Mouse (Mus musculus) kidney, adult 8-10 months (tissue): ENCODE measurements around the gene Nipsnap2.
"Not testable (repeated sequence)": the region's sequence is repeated elsewhere in the genome, so short reads cannot be mapped to it uniquely, and the experiment has no call there.

Source experiments
- DNase-seq, 2 experiments: peaks; one replicate each; pipeline ENCODE4 v3.0.0; 2022

Nipsnap2 gene

DNA sequence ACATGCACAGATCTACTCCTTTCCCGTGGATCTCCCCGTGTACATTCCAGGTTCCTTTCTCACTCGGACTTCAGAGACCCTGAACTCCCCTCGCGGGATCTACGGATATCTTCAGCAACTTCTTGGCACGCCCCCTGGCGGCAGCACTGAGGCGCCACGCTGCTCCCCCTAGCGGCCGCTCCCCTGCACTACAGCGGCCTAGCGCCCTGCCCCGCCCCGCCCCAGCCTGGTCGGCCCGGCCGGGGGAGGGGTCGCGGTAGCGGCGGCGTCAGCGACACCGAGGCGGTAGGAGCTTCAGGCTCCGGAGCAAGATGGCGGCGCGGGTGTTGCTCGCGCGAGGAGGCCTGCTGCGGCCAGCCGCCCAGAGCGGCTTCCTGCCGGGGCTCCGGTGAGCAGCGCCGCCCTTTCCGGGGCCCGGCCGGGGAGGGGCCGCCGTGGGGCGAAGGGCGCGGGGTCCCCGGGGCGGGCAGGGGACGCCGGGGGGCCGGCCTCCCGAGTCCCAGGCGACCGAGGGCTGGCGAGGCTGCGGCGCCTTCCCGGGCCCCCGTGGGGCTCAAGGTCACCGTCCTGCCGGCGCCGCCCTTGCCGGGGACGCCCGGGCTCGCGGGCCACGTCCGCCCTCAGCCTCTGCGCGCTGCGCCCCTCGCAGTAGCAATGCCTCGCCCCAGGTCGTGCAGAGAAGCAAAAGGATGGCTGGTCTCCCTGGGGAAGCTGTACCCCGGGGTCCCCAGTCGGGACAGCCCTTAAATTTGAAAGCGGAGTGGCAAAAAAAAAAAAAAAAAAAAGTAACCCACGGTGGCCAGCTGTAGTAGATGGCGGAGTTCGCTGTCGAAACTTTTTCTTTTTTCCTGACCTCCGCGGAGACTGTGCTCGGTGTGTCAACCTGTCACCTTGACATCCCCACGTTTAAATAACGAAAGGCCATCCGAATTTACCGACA, at the start of gene Nipsnap2:
Gene Nipsnap2 (plus strand): TSS at position 230 of the 940 bp plus-strand sequence.
- peak; percentile 91 to 92 for DNase-seq

DNA sequence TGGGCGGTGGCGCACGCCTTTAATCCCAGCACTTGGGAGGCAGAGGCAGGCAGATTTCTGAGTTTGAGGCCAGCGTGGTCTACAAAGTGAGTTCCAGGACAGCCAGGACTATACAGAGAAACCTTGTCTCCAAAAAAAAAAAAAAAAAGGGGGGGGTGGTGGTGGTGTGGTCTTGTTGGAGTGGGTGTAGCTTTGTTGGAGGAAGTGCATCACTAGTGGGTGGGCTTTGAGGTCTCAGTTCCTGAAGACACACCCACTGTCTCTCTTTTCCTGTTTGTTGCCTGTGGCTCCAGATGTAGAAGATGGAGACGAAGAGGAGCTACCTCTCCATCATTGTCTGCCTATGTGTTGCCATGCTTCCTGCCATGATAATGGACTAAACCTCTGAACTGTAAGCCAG, 39.7 kb upstream of the Nipsnap2 start:
- not testable (repeated sequence) for DNase-seq

DNA sequence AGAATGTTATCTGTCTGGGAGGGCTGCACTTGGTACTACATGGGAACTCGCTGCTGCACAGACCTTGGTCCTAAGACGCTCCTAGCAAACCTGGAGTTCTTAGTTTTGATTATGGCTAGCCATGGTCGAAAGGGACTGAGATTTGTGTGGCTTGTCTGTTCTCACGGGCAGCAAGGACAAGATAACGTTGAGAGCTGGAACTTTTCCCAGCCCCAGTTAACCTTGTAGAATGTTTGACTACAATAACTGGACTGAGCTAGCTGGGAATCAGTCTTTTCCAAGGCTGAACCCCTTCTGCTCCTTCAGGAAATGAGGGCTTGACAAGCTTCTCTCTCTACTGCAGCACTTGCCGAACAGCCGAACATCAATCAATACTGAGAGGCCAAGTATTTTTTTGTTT, 37.2 kb upstream of the Nipsnap2 start:
- peak; percentile 24 to 42 for DNase-seq

DNA sequence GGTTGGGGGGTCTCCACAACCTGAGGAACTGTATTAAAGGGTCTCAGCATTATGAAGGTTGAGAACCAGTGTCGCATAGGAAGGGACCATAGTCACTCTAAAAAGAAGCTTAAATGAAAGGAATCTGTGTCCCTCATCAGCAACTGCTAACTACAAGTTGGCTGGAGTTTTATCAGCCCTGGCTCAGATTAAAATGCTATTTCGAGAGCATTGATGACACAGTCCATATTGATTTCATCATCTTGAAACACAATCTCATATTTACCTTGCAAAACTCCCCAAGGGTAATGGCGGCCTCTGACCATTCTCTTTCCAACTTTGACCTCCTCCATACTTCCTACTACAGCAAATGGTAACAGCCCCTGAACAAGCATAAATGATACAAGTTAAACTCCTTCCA, 34.3 kb upstream of the Nipsnap2 start:
- DNase-seq: no peak

DNA sequence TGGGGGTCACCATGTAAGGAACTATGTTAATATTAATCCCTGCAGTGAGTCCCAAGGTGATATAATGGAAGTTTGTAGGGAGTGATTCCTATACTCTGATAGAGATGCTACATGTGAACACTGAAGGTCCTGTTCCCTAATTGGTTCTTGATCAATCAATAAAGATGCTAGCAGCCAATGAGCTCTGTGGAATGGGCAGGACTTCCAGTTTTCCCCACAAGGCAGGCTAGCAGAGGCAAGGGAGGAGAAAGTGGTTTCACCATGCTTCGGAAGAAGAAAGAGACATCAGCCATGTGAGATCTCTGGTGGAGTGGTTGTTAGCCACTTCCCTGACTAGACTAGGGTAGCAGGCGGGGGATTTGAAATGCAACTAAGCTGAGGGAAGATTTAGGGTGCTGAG, 24.4 kb upstream of the Nipsnap2 start:
- no peak for DNase-seq

DNA sequence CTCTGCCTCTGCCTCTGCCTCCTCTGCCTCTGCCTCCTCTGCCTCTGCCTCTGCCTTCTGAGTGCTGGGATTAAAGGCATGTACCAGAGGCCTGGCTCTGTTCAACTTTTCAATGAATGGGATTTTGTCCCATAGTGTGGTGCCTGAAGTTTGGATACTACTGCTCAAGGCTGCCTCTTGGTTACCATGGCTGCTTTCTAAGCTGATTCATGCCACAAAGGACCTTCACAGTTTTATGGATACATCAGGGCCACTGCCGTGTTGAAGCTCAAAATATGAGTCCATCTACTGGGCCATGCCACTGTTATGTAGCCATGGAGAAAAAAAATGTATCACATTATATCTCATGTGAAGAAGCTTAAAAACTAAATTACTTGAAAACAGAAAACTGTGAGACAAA, 23.2 kb upstream of the Nipsnap2 start:
- DNase-seq: no peak

DNA sequence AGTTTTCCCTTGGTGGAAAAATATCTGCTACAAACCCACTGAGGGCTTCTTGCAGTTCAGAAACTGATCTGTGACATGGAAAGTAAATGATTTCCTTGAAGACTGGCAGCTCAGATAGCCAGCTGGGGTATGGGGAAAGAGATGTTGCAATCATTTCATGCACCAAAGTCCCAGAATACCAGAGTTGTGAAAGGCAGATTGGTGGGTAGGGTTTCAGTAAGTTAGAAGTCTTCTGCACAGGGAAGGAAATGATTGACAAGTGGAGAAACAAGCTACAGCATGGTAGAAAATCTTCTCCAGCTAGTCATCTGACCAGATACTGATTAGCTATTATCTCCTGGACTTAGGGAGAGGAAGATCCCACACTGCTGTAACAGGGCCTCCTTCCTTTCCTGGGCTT, 21.5 kb upstream of the Nipsnap2 start:
- DNase-seq: peak in 1 of 2 experiments; percentile 24

DNA sequence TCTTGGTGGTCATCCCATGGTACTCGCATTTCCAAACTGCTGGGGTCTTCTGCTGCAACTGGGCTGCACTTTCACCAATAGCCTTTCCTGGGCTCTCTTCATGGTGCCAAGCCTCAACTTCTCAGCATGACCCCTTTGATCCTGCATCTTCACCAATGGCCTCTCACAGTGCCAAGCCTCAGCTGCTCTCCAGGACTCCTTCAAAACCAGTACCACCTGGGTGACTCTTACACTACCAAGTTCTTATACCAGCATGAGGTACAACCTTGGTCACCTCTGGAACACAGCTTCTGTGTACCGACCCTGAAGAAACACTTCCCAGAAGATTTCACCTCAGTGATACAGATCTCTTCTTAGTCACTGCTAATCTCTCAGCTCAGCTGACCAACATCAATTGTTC, 16.5 kb upstream of the Nipsnap2 start, which contains the start of gene Sept14:
Gene Sept14 (minus strand): TSS at position 101 of the 400 bp plus-strand sequence.
- DNase-seq: no peak

DNA sequence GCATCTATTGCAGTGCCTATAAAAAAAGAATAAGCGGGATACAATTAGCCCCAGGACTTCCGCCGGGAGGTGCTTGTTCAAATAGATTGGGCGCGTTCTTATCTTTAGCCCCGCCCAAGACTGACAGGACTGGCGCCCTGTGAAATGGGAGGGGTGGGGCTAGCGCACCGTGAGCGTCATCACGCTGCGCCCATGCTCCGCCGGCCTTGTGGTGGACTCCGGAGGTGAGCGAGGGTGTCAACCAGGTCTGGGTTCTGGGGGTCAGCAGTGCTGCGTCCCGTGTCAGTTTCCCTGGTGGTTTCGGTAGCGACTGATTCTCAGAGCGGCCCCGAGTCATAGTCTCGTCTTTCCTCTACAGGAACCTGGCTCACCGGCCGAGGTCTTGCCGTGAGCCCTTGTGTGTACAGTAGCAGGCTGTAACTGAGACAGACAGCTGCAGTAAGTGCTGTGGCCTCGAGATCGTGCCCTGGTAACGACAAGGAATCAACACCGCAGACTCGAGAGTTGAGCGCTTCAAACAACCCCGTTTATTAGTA, 9.5 kb upstream of the Nipsnap2 start, which contains the start of gene Mrps17:
Gene Mrps17 (plus strand): TSS at position 172 of the 536 bp plus-strand sequence.
- peak; percentile 94 to 95 for DNase-seq

DNA sequence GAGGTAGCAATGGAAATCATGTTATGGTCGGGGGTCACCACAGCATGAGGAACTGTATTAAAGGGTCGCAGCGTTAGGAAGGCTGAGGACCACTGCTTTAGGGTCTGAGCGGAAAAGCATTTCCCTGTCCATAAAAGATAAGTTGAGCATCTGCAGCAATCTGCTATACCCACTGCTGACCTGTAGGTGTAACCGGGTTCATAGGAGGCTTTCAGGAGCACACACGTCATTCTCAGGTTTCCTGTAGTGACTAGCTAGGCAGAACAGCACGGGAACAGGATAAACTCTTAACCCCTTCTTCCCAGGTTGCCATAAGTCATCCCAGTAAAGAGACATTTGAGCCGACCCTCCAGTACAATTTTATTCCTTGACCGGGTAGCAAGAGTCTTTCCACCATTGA, 7.8 kb upstream of the Nipsnap2 start:
- DNase-seq: no peak

DNA sequence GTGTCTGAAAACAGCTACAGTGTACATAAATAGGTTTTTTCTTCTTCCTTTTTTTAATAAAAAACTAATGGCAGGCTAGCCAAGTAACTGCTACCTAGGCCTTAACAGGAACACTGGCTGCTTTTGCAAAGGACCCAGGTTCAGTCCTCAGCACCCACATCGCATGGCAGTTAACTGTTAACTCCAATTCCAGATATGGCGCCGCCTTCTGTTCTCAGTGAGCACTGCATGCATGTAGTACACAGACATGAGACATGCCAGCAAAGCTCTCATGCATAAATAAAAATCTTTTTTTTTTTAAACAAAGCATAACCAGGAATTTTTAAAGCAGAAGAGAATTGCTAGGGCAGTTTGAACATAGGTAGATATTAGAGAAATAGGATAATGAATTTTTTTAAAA, 4.7 kb upstream of the Nipsnap2 start:
- no peak for DNase-seq

DNA sequence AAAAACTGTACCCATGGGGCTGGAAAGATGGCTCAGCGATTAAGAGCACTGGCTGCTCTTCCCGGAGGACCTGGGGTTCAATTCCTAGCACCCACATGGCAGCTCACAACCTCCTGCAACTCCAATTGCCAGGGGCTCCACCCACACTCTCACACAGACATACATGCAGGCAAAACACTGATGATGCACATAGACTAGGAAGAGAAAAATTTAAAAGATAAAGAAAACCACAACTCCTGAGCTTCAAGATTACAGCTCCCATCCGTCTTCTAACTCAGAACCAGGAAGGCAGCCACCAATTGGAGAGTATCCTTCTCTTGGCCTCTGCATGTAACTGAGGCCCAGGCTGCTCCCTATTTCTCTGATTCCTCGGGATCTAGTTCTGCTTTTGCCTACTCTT, 595 bp upstream of the Nipsnap2 start:
- no peak for DNase-seq

DNA sequence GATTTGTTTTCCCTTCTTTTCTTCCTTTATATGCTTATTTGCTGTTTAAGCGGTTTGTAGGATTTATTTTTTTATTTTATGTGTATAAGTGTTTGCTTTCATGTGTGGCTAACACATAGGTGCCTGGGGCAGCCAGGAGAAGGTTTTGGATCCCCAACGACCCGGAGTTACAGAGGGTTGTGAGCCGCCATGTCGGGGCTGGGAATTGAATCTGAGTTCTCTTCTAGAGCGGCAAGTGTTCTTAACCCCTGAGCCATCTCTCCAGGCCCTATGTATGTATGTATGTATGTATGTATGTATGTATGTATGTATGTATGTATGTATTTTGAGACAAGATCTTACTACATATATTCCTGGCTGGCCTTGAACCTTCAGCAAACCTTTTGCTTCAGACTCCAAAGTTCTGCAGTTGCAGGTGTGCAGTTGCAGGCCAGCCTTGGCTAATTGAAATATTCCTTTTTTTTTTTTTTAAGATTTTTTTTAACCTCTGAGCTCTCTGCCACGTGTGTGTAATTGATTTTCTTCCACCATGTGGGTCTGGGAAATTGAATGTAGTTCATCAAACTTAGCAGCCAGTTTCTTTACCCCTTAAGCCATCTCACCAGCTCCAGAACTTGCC, 1.0 kb downstream of the Nipsnap2 start:
- peak in 1 of 2 experiments; percentile 22 for DNase-seq

DNA sequence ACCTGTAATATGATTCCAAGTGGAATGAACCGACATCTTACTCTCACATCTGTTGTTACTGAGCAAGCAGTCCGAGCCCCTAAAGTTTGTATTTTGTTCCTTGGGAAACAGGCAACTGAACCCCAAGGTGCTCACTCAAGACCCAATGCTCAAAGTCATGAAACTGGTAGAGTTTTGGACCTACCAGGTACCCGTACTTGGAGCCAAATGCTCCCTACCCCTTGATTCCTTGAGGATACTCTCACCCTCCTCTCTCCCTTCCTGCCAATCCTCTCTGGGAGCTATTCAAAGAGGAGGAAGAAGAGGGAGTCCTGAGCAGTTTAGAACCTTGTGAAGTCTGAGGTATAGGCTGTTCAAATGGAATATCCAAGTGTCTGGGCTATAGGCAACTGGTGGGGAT, 1.9 kb downstream of the Nipsnap2 start:
- DNase-seq: no peak

DNA sequence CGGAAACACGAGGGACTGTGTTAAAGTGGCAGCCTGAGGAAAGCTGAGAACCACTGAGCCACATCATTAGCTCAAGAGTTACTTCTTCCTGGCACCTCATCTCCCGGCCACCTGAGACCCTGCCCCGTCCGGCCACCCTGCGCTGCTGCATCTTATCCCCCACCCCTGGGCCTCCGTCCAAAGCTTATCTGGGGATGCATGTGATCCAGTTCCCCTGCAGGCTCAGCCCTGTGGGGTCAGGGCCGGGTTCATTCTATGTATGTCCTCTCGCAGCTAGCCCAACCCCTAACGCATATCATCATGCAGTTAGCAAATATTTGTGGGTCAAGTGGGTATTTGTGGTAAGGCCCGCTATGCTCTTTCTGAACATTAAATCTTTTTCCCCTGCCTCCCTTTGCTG, 4.4 kb downstream of the Nipsnap2 start:
- no peak for DNase-seq

DNA sequence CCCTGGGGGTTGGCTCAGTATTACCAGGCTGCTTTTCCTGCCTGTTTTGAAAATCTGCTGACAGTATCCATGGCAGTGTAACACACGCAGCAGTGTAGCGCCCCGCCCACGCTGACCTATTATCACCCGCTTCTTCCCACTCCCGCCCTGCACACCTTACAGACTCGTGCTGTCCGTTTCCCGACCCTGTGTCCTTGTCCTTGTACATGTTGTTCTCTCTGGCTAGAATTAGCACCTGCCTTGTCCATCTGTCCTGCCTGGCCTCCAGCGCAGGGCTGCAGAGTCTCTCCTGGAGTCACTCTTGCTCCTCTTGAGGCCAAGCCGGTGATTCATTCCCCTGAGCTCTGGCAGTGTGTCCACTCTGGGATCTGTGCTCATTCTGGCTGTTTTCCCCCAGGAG, 5.5 kb downstream of the Nipsnap2 start:
- peak; percentile 17 to 51 for DNase-seq

DNA sequence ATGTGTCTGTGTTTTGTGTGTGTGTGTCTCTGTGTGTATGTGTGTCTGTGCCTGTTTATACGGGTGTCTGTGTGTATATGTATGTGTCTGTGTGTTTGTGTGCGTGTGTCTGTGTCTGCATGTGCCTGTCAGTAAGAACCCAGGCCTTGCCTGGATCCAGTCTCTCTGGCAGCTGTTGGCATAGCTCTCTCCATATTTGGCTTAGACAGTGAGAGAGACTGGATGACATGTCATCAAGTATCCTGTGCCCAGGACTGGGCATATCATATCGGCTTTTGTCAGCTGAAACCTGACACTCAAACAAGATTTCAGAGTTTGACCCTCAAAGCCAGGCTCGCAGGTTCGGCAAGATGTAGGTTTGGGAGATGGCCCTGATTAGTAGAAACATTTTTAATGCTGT, 6.2 kb downstream of the Nipsnap2 start:
- DNase-seq: no peak

DNA sequence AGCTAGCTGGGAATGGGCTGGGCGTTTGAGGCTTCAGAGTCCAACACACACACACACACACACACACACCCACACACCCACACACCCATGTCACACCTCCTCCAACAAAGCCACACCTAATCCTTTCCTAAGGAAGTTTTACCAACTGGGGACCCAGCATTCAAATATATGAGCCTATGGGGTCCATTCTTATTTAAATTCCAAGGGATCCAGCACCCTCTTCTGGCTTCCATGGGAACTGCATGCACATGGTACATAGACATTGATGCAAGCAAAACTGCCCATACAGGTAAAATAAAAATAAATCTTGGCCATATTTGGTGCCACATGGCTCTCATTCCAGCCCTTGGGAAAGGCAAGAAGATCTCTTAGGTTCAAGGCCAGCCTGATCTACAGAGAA, 16.1 kb downstream of the Nipsnap2 start:
- DNase-seq: peak in 1 of 2 experiments; percentile 61

DNA sequence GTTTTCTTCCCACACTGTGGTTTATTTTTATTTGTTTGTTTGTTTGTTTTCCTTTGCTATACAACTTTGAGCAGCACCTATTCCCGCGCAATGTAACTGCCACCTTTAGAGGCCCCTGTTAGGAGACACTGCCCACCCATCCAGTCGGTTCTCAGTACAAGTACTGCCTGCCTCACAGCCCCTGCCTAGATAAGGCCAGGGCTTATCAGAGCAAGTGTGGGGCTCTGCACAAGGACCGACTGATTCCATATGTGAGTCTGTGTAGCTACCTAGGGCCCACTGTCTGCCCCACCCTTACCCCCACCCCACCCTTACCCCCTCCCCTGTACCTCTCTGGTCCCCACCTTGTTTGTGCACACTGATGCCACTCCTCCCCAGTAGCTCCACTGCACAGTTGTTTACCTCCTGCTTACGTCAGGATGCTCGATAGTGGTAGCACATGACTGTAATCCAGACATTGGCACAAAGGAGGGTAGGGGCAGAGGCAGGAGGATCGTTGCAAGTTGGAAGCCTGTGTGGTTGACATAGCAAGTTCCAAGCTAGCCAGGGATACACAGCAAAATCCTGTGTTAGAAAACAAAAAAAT, 18.1 kb downstream of the Nipsnap2 start:
- no peak for DNase-seq

DNA sequence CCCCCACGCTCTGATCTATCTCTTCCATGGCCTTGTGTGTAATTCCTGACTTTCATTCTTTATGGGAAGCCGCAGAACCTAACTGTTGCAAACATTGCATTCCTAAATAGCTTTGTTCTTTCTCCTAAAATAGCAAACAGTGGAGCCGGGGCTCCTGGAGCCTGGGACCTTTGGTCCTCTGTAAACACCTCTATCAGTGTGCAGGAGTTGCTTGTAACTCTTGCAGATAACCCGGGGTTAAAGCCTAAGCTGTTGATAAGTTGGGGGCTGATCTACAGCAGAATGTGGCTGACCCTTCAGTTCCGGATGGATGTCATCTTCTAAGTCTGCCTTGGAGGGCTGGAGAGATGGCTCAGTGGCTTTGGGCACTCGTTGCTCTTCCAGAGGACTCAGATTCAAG, 19.2 kb downstream of the Nipsnap2 start:
- no peak for DNase-seq

DNA sequence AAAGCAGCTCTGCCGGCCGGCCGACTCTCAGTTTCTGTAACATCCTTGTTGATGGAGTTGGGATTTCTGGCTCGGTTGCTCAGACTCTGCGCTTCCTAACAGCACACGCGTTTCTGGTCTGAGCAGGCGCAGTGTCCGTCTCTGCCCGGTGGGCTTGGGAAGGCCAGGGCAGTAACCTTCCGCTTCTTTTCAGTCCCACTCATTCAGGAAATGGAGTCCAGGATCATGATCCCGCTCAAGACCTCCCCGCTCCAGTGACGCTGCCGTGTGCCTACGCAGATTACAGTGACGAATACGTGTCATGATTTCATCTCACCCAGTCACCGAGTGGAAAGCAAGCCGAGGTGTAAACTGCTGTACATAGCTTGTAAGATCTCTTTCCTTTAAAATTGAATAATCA, 32.0 kb downstream of the Nipsnap2 start:
- DNase-seq: no peak

DNA sequence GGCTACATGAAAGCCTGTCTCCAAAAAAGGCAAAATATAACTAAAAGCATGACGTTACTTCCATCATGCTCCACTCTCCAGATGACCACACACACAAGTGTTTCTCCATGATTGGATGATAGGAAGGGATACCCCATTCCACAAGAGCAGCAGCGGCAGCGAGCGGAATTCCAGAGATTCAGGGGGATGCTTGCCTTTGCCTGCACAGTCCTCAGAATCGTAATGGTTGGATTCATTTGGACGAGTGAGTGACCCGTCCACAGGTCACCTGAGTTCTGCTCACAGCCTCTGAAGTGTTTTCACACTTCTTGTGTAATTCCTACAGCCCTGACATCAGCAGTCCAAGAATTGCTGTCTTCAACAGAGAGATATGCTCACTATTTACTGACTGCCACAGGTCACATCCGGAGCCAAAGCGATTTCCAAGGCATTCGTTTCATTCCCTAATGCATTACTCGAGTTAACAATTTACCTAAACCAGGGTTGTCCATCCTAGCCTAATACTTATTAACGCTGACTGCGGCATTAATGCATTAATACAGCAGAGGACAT, 35.1 kb downstream of the Nipsnap2 start:
- peak; percentile 60 to 79 for DNase-seq
